Mouse (Mus musculus) kidney, adult 2 months (tissue): ENCODE results near the gene Abcc2. TPM values are rescaled to one million over a fixed set of nuclear protein-coding genes. Genes with fewer than 3 reads are reported as not detected.

ENCODE experiments used
- DNase-seq: peaks from one replicate; pipeline ENCODE4 v3.0.0; 2021
- H3K27ac ChIP-seq: fragments of 200-500 bp; 2 replicates; pipeline ENCODE4 v1.5.1; 2012; ENCODE audit warnings: low read depth, low read length, control low read depth, inconsistent platforms; ENCODE audit not compliant: insufficient read depth
- H3K27me3 ChIP-seq: fragments of 200-500 bp; replicated peaks from 2 replicates; pipeline ENCODE4 v1.6.1; 2012; ENCODE audit warnings: mild to moderate bottlenecking, moderate library complexity, low read length, inconsistent platforms; ENCODE audit not compliant: control insufficient read depth, insufficient read depth
- H3K36me3 ChIP-seq: fragments of 200-500 bp; 2 replicates; pipeline ENCODE4 v1.6.1; 2012; ENCODE audit warnings: mild to moderate bottlenecking, moderate library complexity, low read length, inconsistent platforms; ENCODE audit not compliant: control insufficient read depth, insufficient read depth
- H3K4me1 ChIP-seq: fragments of 200-500 bp; 2 replicates; pipeline ENCODE4 v1.6.1; 2011; ENCODE audit warnings: low read length; ENCODE audit not compliant: control insufficient read depth, insufficient read depth
- H3K4me3 ChIP-seq: fragments of 200-500 bp; 2 replicates; pipeline ENCODE4 v1.5.1; 2011; ENCODE audit warnings: mild to moderate bottlenecking, low read depth, low read length, control low read depth; ENCODE audit not compliant: insufficient read depth
- CTCF ChIP-seq: fragments of 200-500 bp; conservative IDR thresholded peaks from 2 replicates; pipeline ENCODE4 v1.5.1; 2011; ENCODE audit warnings: low read depth, mild to moderate bottlenecking, control low read depth, low read length, moderate library complexity, mixed read lengths; ENCODE audit not compliant: insufficient read depth, insufficient read length
- POLR2A ChIP-seq: fragments of 200-500 bp; IDR thresholded peaks from one replicate; pipeline ENCODE4 v1.6.1; 2011; ENCODE audit warnings: low read depth, low read length, control low read depth
- WGBS: fragments of 180-500 bp; shearing (Covaris S2); methylation state at CpG from one replicate; pipeline ENCODE4 v1.1.7; 2018; 5-methylcytosine and 5-hydroxymethylcytosine counted together
- polyA plus RNA-seq: library from polyadenylated mRNA; depleted of rRNA; stranded (reverse); fragments of >200 nt; gene quantifications from 2 replicates; pipeline ENCODE4 v1.2.3, GENCODE M21; 2012

Abcc2 gene
- polyA plus RNA-seq, 1 experiment: 166 TPM

DNA sequence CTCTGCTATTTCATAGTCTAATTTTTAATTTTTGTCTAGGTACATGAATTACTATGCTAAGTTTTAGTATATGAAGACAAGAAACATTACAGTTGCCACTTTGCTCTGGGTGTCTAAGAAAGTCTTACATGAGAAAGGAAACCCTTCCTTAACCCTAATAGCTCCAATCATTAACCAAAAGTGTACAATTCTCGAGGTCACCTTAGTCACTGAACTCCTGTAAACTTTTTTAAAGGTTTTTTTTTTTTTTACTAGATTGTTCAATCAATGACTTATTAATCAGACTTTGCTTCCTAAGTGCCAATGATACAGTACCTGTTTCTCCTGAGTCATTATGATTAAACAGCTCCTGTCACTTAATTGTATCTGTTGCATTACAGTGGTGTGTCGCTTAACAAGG is 4.7 kb upstream of the Abcc2 start:
- peak overlapping the region; percentile 85 for H3K27ac ChIP-seq
- WGBS: 30% methylated on average over 2 of the region's 2 CpGs
- no peak overlapping the region for H3K4me3 ChIP-seq
- no peaks in the 10 kb centered on the region for H3K27me3 ChIP-seq
- no peak for TF ChIP-seq POLR2A
- no peak for TF ChIP-seq CTCF
- H3K36me3 ChIP-seq: no peaks in the 10 kb centered on the region
- H3K4me1 ChIP-seq: peaks cover 15% of the 10 kb centered on the region; the same call in 1 of the 2 replicates
- peak; percentile 71 for DNase-seq

DNA sequence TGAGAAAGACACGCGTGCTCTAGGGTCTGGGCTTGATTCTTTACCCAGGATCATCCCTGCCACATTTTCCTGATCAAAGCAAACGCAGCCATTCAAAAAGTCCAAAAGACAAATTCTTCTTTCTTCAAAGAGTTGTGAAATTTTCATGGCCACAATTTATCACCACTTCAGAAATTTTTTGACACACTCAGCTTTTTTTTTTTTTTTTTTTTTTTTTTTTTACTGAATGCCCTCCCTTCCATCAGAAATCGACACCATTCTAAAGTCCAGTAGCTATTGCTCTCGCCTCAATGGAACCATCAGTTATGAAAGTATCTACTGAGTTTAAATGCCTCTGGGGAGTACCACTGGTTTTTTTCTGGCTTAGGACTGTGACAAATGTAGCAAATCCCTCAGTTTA is 1.6 kb upstream of the Abcc2 start:
- WGBS: 59% methylated on average over 5 of the region's 5 CpGs
- TF ChIP-seq POLR2A (no peak), CTCF (no peak)
- DNase-seq: no peak
- no peak overlapping the region for H3K27ac ChIP-seq
- H3K4me3 ChIP-seq: no peak overlapping the region
- peaks cover 7% of the 10 kb centered on the region; the same call in 1 of the 2 replicates for H3K4me1 ChIP-seq
- peaks cover 5% of the 10 kb centered on the region; the same call in 1 of the 2 replicates for H3K36me3 ChIP-seq
- no peaks in the 10 kb centered on the region for H3K27me3 ChIP-seq

DNA sequence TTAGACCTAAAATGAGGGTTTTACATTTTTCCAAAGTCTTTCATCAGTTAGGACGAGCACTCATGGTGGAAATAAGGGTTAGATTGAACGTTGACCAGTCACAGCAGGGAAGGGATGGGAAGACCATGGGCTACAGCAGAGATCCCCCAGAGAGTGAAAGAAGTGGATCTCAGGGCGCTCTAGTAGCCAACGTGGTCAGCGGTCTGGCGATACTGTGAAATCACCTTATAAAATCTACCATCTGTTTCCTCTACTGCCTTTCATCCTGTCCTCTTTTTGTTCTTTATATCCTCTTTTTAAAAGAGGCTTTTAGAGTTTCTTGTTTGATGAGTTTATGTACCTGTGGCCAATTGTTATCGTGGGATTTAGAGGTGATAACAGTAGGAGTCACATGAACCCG is 2.8 kb downstream of the Abcc2 start:
- peak overlapping the region; percentile 51 for H3K27ac ChIP-seq
- no peak for DNase-seq
- 42% methylated on average over 8 of the region's 8 CpGs for WGBS

DNA sequence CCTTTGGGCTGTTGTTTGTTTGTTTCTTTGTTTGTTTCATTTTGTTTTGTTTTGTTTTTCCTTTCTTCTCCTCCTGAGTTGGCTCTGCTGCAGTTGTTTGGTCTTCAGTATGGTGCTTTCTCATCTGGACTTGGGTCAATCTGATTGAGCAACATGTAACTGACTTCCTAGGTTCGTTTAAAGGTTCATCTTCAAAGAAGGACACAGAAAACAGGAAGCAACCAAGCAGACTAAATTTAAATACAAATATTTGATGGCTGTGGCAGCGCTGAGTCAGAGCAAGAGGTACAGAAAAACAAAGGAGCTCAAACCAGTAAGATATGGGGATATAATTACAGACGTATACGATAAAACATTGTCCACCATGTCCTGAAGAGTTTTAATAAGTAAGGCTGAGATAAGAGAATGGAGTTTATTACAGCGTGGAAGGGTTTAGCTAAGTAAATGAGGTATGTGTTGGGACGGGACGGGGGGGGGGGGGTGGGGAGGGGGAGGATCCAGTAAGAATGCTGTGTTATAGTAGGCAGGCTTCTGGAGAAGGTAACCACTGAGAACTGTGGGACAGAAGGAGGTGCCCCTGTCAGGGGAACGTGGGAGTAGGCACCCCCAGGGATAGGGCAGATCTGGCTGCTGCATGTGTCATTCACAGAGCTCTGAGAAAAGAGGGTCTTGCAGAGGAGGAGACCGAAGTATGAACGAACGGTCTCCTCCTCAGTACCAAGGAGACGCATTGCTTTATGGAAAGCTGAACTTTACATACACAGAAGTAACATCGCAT is 4.4 kb downstream of the Abcc2 start:
- no peak overlapping the region for H3K4me3 ChIP-seq
- no peak overlapping the region; the same call in 1 of the 2 replicates for H3K27ac ChIP-seq
- WGBS: 61% methylated on average over 13 of the region's 13 CpGs

More for the DNA sequence above, 2.8 kb downstream of the Abcc2 start:
- peak overlapping the region; percentile 53 for H3K4me3 ChIP-seq
- no peaks in the 10 kb centered on the region for H3K27me3 ChIP-seq
- H3K36me3 ChIP-seq: peaks cover 15% of the 10 kb centered on the region; the same call in 1 of the 2 replicates
- TF ChIP-seq POLR2A (no peak), CTCF (no peak)
- peaks cover 8% of the 10 kb centered on the region; the same call in 1 of the 2 replicates for H3K4me1 ChIP-seq

DNA sequence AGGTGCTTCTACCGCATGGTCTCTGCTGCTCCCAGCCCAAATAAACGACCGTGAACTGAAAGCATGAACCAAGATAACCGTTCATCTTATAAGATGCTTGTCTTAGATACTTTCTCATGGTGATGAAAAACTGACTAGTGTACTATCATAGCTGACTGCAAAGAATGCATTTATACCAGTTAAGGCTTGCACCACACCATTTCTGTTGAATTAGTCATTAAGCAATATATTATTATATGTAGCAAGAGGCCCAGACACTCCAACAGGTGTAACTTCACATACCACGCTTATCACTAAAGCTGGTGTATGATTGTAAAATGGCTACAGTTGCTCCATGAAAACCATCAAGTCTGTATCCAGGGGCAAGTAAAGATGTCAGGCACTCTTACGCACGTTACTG is 7.8 kb downstream of the Abcc2 start:
- H3K27me3 ChIP-seq: no peaks in the 10 kb centered on the region
- H3K4me1 ChIP-seq: peaks cover 3% of the 10 kb centered on the region; the same call in 1 of the 2 replicates
- no peak for TF ChIP-seq CTCF
- no peak for TF ChIP-seq POLR2A
- DNase-seq: no peak
- H3K36me3 ChIP-seq: peaks cover 14% of the 10 kb centered on the region; the same call in 1 of the 2 replicates
- no peak overlapping the region for H3K27ac ChIP-seq
- WGBS: 76% methylated on average over 7 of the region's 7 CpGs
- no peak overlapping the region for H3K4me3 ChIP-seq

More for the DNA sequence above, 4.4 kb downstream of the Abcc2 start:
- no peaks in the 10 kb centered on the region for H3K27me3 ChIP-seq
- no peak for TF ChIP-seq POLR2A
- TF ChIP-seq CTCF: no peak
- peaks cover 17% of the 10 kb centered on the region; the same call in 1 of the 2 replicates for H3K36me3 ChIP-seq
- peak; percentile 52 for DNase-seq
- peaks cover 8% of the 10 kb centered on the region; the same call in 1 of the 2 replicates for H3K4me1 ChIP-seq

DNA sequence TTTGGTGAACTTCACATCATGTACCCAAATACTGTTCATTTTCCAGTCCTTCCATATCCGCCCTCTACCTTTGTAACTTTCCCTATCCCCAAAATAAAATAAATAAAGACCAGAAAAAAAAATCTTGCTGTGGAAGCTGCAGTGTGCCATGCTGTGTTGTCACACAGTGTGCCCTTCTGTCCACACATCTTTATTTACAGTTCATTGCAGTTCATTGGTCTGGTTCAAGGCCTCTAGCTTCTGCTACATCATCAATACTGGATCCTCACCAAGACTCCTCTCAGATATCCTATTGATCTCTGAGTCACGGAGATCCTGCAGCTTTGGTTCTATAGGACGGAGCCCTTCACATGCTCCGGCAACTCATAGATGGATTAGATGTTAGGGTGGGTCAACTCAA is 10.5 kb downstream of the Abcc2 start:
- Histone ChIP-seq H3K4me3 (no peak overlapping the region), H3K27ac (no peak overlapping the region), H3K27me3 (no peaks in the 10 kb centered on the region), H3K4me1 (peaks cover 3% of the 10 kb centered on the region; the same call in 1 of the 2 replicates), H3K36me3 (peaks cover 11% of the 10 kb centered on the region; the same call in 1 of the 2 replicates)
- WGBS: 91% methylated on average over 4 of the region's 4 CpGs
- DNase-seq: no peak
- TF ChIP-seq CTCF (no peak), POLR2A (no peak)

DNA sequence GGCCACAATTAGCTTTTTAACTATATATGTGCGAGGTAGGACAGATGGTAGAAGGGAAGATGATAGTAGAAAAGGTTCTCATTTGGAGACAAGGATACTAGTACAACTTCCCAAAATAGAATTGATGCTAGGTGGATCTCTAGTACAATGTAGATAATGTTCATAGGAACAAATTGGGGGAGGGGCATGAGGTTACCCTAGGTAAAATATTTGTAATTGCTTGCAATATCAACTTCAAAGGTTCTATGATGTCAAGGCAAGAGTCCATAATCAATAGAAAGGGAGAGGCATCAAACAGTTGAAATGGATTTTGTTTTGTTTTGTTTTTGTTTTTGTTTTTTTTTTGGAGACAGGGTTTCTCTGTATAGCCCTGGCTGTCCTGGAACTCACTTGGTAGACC is 12.0 kb downstream of the Abcc2 start:
- Histone ChIP-seq H3K27ac (no peak overlapping the region), H3K27me3 (no peaks in the 10 kb centered on the region), H3K4me1 (no peaks in the 10 kb centered on the region), H3K4me3 (no peak overlapping the region), H3K36me3 (peaks cover 4% of the 10 kb centered on the region; the same call in 1 of the 2 replicates)
- 90% methylated on average over 1 of the region's 1 CpGs for WGBS
- no peak for DNase-seq
- TF ChIP-seq CTCF (no peak), POLR2A (no peak)
